Mouse (Mus musculus) CD4-positive, CD25-positive, alpha-beta regulatory T cell, adult 2 months (primary cell): ENCODE results near the gene Treml1.
A peak's percentile ranks its signal among the peaks of the same experiment; 100 is the strongest.

ENCODE experiments used
- DNase-seq: peaks from one replicate; pipeline ENCODE4 v3.0.0-alpha.2; 2012; ENCODE audit warnings: low read depth, low spot score

Treml1 gene

DNA sequence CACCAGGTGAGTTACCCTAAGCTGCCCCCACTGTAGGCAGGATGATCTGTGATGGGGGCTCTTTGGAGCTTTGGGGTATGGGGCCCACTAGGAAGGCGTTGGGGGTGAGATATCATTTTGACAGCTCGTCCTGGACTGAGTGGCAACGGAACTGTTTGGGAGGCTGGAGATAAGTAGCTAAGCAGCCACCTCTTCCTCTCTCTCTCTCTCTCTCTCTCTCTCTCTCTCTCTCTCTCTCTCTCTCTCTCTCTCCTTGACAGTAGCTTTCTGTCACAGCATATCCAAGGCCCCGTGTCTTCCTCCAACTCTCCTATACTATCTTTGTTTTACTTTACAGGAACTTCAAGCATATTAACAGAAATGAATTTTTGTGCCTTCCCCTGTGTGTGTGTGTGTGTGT, 746 bp downstream of the Treml1 start:
- no peak for DNase-seq

DNA sequence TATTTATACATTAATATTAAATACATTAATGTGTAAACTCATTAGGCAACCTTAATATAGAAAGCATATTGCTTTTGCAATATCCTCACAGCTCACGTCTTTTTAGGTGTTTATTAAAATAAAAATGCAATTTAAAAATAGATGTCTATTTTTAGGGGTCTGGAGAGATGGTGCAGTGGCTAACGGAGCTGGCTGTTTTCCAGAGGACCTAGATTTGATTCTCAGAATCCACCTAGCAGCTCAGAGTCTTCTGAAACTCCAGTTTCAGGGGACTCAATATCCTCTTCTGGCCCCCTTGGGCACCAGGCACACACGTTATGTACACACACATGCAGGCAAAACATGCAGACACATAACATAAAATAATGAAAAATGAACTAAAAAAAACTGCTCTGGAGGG, 2.6 kb downstream of the Treml1 start:
- no peak for DNase-seq

DNA sequence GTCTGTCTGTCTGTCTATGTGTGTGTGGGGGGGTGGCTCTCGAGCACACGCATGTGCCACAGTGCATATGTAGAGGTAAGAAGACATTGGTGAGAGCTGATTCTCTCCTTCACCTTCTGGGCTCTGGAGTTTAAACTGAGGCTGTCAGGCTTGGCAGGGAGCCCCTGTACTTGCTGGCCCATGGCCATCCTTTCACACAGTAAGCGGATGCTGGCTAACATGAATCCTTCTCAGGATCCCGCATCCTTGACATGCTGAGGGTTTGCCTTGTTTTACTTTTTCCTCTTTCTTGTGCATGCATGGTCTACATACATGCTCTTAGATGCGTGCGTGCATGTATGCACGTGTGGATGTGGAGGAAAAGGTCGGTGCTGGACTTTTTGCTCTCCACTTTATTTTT, 3.2 kb downstream of the Treml1 start:
- no peak for DNase-seq

DNA sequence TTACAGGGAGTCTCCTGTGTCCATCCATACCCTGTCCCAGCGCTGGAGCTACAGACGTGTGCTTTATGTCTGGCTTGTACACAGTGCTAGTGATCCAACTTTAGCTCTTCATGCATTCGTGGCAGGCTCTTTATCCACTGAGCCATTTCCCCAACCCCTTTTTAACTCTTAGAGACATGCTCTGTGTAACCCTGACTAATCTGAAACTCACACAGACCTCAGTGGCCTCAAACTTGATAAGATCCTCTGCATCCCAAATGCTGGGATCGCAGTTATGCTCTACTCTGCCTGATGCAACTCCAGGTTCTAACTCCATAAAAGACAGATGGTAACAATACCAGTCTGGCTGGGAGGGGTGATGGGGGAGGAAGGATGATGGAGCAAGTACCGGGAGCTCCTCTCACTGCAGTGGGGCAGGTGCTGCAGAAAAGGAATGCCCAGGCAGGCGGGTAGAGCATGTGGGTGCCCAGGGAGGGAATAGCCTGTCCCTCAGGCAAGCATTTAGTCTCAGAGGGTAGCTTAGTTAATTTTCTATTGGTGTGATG, 3.8 kb downstream of the Treml1 start:
- no peak for DNase-seq

DNA sequence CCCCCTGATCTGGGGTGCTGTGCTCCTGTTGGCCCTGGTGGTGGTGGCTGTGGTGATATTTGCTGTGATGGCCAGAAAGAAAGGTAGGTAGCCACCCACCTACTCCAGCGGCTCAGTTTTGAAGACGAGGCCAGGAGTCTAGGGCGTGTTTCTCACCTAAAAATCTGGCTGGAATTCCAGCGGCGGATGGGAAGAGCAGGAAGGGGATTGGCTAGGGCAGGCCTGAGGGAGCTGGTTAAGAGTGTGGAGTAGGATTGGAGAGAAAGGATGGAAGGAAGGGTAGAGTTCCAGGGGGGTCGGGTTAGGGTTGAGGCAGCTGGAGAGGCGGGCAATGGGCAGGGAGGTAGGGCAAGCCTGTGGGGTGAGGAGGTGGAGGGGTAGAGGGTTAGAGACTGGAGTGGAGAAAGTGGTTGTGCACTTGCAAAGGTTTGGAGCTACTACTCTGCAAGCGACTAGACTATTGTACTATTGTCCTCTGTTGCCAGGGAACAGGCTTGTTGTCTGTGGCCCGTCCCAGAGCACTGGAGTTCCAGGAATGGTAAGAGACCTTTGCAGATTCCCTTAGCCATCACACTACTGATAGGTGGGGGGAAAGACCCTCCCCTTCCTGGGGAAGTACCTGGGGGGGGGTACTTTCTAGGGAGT, 5.9 kb downstream of the Treml1 start:
- DNase-seq, result no peak

DNA sequence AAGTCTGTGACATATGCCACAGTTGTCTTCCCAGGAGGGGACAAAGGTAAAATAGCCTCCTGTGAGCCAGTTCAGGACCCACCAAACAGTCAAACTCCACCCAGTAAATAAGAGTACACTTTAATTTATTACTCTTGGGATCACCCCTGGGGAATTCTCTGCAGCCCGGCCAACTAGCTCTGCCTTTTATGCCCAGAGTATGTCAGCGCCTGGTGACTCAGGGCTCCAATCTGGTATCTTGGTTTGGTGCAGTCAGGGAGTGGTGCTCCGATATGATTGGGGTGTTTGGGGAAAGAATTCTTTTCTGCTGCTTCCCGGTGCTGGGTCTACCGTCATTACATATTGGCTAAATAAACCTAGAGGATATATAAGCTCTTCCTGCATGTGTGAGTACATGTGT, 7.1 kb downstream of the Treml1 start:
- no peak for DNase-seq

DNA sequence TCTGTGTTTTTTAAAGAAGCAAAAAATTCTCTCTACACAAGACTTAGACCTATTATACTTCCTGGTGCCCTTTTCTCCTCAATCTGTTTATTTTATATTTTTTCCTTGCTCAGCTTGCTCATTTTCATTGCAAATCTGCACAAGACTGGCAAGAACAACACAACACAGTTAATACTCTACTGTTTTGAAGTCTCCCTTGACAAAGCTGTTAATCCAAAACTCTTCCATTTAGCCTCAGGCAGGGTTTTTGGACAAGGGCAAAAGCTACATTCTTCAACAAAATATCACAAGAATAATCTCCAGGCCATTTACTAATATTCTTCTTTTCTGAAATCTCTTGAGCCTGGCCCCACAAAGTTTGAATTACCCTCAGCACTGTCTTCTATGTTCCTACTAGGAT, 11.9 kb downstream of the Treml1 start:
- DNase-seq, result no peak

DNA sequence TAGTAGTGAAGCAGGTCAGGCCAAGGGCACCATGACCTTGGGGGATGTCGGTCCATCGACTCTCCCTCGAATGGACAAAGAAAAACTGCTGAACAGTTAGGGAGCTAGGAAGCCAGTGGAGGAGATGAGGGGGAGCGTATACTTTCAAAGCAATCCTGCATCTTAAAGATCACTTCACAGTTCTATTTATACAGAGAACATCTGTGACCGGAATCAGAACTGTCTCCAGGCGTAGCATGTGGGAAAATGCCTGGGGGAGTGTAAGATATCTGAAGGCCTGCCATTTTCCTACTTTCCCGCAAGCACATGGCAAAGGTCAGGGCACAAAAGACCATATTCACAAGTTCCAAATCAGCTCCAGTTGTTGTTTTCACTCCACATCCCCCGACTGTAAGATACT, 13.3 kb downstream of the Treml1 start:
- no peak for DNase-seq

DNA sequence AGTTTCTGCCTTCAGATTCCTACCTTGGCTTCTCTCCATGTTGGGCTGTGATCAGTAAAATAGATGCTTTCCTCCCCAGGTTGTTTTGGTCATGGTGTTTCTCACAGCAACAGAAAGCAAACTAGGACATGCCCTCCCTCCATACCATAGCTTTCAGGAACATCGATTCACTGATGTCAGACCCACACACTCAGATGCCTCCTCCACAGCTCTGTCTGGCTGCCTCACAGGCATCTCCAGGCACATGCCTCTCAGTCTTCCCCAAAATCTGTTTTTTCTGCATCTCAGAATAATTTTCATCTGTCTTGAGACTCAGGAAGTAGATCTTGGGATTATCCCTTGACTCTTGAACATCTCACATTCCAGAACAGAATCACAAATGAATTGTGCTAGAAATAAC, 16.4 kb downstream of the Treml1 start:
- no peak for DNase-seq

DNA sequence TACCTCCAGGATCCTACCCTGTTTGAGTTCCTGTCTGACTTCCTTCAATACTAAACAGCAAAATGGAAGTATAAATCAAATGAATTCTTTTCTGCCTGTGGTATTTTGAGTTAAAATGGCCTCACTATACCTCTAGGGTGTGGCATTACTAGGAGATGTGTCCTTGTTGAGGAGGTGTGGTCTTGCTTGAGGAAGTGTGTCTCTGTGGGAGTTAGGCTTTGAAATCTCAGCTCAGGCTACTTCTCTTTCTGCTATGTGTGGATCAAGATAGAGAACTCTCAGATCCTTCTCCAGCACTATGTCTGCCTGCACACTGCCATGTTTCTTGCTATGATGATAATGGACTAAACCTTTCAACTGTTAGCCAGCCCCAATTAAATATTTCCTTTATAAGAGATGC, 19.3 kb downstream of the Treml1 start:
- no peak for DNase-seq

DNA sequence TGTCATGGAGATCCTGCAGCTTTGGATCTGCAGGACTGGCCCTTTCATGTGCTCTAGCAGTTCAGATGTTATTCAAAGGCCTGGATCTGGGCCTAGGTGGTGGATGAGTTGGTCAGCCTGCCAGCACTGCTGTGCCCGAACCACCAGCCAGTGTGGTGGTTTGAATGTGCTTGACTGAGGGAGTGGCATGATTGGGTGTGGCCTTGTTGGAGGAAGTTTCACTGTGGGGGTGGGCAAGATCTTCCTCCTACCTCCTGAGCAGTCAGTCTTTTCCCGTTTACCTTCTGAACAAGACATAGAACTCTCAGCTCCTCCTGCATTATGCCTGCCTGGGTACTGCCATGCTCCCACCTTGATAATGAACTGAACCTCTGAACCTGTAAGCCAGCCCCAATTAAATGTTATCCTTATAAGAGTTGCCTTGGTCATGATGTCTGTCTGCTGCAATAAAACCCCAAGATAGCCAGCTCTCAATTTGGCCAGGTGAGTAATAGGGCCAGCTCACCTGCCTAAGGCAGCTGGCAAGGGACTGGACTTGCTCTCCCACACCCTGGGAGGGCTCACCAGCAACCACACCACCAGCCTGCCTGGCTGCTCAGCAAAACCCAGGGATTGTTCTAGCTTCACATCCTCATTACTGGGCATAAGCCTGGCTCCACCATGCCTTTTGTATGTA, 26.2 kb downstream of the Treml1 start:
- no peak for DNase-seq

DNA sequence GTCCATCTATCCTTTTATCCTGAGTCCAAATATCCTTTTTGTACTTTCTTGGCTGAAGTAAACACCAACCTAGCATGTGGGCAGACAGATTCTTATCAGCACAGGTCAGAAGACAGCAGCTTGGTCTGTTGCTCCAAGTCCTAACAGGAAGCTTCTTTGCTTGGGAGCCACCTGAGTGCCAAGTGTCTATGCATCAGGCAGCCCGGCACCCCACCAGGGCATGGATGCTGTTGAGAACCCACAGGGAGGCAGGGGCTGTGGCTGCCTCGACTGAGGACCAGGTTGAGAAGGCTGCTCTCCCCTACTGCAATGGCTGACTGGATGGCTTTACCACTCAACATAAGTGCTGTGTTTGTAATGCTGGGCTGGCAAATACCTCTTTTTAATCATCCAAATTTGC, 28.9 kb downstream of the Treml1 start:
- DNase-seq, result no peak

DNA sequence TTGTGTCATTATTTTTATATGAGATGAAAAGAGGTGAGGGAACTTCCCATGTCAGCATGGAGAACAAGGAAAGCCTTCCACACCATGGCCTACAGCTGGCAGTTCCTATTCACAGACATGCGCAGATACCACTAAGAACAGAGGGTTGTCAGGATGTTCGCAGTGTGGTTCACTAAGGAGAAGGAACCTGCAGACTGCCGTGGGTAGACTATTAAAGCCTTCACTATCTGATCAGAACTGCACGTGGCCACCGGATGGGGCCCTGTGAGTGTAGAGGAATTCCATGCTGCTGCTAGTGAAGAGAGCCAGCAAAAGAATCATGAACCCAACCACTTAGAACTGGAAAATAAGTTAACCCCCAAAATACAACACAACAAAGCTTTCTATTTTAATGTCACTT, 29.7 kb downstream of the Treml1 start:
- no peak for DNase-seq

DNA sequence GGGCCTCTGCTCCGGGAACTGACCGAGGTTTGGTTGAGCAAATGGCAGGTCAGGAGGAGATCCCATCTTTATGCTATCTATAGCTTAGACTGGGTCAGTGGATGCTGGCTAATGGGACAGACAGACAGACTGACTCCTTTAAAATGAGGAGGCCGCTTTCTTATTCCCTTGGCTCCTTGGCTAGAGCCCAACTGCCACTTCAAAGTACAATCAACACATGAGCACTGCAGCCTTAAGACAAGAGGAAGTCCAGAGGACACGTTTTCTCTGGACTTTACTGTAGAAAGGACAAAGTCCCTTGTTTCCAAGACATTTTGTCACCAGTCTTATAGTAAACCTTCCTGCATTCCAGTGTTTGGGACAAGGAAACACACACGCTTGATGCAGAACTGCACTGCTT, 31.7 kb downstream of the Treml1 start:
- DNase-seq, result no peak

DNA sequence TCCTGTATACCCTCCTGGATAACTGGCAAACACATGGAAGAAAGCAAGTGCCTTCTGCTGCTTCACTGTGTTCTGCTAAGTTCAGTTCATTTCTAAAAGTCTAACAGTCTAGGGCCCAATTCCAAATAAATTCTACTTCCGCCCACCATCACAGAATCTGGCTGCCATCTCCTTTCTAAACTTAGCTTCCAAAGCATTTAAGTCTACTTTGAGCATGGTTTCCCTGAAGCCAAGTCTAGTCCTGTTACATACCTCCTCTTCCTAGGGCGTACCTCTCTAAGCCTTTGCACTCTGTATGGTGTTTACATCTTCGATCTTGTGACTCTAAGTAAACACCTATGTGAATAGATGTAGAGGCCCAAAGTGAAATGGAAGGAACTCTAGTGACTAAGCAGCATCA, 32.9 kb downstream of the Treml1 start:
- no peak for DNase-seq

DNA sequence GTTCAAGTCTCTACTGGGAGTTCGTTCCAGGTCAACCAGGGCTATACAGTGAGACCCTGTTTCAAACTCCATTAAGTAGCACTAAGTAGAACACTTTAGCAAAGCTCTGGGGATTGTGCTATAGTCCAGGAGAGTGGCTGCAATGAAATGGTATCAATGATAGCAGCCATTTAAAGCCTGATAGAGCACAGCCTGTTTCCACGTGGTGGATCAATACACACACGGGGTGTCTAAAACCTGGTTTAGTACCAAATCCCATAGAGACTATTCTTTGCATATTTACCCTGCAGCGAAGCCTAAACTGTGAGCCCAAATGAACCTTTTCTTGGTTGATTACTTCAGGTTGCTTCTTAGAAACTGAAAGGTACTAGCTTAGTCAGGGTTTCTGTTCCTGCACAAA, 42.0 kb downstream of the Treml1 start:
- no peak for DNase-seq

DNA sequence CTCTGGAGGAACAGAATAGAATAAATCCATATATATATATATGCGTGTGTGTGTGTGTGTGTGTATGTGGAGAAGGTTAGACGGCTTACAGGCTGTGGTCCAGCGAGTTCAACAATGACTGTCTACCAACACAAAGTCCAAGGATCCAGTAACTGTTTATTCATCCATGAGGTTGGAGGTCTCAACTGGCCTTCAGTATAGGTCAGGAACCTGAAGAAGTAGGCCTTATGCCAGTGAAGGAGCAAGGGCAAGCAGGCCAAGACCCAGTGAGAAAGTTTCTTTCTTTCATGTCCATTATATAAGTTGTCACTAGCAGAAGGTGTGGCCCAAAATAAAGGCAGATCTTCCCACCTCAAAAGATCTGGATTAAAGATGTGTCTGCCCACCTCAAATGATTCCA, 43.0 kb downstream of the Treml1 start:
- DNase-seq, result no peak

DNA sequence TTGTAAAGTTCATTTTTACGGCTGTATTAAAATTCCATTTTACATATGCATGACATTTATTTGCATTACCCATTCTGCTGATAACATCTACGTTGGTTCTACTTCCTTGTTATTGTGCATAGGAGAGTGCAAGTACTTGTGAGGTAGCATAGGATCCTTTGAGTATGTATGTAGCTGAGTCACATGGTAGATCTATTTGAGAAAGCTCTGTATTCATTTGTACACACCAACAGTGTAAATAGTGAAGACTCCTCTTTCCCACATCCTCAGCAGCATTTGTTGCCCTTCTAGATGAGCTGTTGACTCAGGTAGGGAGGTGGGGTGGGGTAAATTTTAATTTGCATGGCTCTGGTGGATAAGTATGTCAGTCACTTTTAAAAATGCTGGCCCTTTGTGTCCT, 44.1 kb downstream of the Treml1 start:
- DNase-seq, result peak; percentile 45

DNA sequence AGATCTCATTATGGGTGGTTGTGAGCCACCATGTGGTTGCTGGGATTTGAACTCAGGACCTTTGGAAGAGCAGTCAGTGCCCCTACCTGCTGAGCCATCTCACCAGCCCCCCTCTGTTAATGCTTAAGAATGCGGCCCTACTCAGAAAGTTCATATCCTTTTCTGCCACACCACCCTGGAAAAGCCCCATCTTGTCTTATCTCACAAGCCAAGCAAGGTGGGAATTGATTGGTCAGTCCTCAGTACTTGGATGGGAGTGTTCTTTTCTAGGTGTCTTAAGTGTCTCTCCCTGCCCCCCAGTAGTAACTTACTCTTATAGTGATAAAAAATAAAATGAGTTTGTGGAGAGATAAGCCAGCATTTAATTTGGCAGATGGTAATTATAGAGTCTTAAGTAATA, 45.0 kb downstream of the Treml1 start:
- DNase-seq, result no peak

DNA sequence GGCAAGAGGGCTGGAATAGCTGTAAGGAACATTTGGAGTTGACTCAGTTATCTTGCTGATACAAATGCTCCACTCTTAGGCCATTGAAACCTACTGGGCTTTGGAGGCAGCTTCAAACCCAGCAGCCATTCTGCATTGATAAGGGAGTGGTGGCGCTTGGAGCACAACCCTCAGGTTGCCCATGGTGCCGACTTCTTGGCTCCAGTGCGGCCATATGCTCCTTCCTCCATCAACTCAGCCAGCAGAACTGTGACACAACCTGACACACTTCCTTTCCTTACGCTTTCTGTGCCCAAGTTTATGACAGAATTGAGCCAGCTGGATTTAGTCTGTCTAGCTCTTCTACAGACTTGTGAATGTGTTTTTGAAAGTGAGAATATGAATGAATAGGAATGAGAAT, 47.4 kb downstream of the Treml1 start:
- DNase-seq, result no peak

DNA sequence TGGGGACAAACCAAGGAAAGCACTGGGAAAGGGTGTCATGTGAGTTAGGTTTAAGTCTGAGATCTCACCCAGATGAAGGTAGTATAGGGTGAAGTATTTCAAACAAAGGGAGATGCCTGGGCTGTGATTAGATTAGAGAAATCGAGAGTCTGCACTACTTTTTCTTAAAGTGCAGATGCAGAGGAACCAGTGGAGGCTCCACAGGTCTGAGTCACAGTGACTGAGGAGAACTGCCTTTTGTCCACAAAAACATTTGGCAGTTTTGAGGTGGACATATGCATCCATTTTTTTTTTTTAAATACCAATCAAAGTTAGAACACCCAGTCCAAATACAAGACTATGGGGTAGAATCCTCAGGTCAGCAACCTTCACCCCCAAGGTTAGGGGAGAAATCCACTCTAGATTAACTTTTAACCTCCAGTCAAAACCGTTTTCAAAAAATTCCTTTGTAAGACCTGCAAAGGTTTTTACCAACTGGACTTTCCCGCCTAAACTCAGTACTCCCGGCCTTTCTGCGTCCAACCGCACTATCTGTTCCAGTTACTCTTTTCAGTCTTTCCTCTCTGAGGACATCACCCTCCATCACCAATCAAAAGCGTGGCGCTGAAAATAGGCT, 48.3 kb downstream of the Treml1 start:
- no peak for DNase-seq

DNA sequence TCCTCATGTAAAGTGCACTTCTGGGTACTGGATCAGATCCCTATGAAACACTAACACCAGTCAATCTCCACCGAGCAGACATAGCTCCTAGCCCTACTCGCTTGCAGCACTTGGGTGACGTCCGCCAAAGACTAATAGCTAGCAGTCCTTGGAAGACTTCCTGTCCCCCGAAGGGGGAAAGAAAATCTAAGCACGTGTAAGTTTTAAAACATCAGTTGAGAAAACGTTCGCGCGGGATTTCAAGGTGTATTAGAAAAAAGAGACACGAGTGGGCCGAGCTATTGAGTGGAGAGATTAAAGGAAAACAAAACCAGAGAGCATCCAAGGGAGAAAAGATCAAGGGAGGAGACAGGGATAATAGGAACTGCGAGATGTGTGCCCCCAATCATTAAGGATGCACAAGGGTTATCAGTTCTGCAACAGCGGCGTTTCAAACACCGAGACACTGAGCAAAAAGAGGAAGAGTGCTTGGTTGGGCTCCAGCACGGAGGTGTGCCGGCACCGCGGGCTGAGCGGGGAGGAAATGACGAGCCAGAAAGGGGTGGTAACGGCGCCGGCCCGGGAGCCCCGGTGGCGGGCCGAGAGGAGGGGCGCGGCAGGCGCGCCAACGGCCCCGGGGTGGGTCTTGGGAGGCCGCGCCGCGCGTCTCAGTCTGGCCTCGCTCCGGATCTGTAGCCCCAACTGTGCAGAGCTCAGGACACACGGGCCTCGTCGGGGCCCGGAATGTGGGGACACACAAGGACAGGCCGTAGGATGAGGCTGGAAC, 49.0 kb downstream of the Treml1 start:
- DNase-seq, result peak; percentile 89
